8 mouse cellular contexts compared by ENCODE assay signal in the genomic region with DNA sequence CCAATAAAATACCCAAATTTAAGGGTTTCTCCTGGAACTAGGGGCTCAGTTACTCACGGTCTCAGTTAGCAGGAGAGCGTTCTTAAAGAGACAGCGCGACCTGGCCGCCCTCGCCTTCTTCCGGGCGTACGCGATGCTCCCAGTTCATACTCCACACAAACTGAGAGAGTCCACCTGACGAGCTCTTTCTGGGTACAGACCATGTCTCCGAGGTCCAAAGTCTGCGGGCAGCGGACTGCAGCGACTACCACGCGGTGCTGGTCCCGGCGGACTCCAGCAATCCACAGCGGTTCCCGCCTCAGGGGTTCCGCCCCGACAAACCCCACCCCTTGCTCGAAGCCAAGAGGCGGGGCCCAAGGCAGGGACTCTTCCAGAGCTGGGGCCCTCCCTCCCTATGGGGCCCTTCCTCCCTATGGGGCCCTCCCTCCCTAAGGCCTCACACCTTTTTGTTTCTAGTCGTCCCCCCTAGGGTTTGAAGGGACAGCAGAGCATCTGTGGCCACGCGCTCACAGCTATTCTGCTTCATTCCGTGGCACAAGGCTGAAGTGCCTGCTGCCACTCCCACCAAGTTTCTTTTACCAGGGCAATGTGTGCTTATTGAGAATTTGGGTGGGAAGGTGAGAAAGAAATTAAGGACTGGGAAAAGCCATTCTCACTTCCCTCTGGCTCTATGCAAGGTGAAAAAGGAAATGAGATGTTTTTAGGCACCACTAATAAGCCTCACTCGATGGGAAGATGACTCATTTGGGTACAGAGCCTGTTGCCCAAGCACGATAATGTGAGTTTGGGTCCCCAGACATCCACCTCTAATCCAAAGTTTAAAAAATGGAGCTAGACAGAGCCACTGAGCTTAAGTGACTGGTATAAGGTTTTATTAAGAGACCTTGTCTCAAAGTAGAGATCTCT. TPM values are rescaled to one million over a fixed set of nuclear protein-coding genes. Genes with fewer than 3 reads are reported as not detected.
DNase-seq lines count a peak whose midpoint lies in the region; ATAC-seq and TF ChIP-seq lines count a peak whose summit lies in the region.

Gene Itpripl1, minus strand, starts transcription at position 285 of the 906 bp plus-strand sequence.

- H3K27ac ChIP-seq in ES-E14 (ENCODE audit: insufficient read depth, low read depth, low read length, poor library complexity, severe bottlenecking), result 0 out of 2 replicates have a peak within 1 kb of the TSS, but pooled peaks have one; percentile 11
- no peak within 1 kb of the TSS for H3K27ac ChIP-seq in forebrain, embryonic 12.5 days
- no peak within 1 kb of the TSS for H3K27ac ChIP-seq in lung, postnatal 0 days (ENCODE audit: low read length)

- TF ChIP-seq EP300 in lung, postnatal 0 days (IDR thresholded peaks at IDR 0.05), result no peak

- peaks cover 0 to 9% of the 10 kb centered on the region in 2 experiments; a peak in 2 of 4 replicates for H3K4me1 ChIP-seq in ES-E14 (ENCODE audit: control insufficient read depth in 2 of 2, insufficient read depth in 2 of 2, low read length in 2 of 2, poor library complexity in 1 of 2)
- peaks cover 18% of the 10 kb centered on the region for H3K4me1 ChIP-seq in forebrain, embryonic 12.5 days
- H3K4me1 ChIP-seq in lung, postnatal 0 days (ENCODE audit: insufficient read depth, low read depth, low read length), result peaks cover 6% of the 10 kb centered on the region; the same call in 1 of the 2 replicates

- TF ChIP-seq POLR2A in brain, embryonic 14.5 days (IDR thresholded peaks at IDR 0.05; ENCODE audit: borderline replicate concordance, extremely low read depth, insufficient read depth, insufficient read length, poor library complexity, severe bottlenecking), result peak; percentile 33; the same call in 1 of the 2 replicates

- peak; percentile 44 for DNase-seq in ES-E14 (ENCODE audit: low read depth, low spot score)
- peak; percentile 73 for DNase-seq in brain, embryonic 14.5 days (ENCODE audit: low read depth)
- DNase-seq in heart, postnatal 14 days, result peak; percentile 87 to 88
- DNase-seq in kidney, postnatal 4 days, result peak; percentile 83 to 89
- DNase-seq in lung, postnatal 0 days (ENCODE audit: low spot score), result peak; percentile 78
- DNase-seq in ovary, adult 18-20 months (ENCODE audit: low spot score), result peak; percentile 61
- peak; percentile 76 to 82 for DNase-seq in thymus, postnatal 36 days

- peaks cover 12% of the 10 kb centered on the region for H3K36me3 ChIP-seq in ES-E14 (ENCODE audit: control insufficient read depth, insufficient read depth, low read length, poor library complexity, severe bottlenecking)
- H3K36me3 ChIP-seq in forebrain, embryonic 12.5 days (replicated peaks), result peaks cover 28% of the 10 kb centered on the region
- peaks cover 4% of the 10 kb centered on the region; the same call in 1 of the 2 replicates for H3K36me3 ChIP-seq in lung, postnatal 0 days (ENCODE audit: insufficient read depth, low read length)

- no peaks in the 10 kb centered on the region for H3K9me3 ChIP-seq in ES-E14 (ENCODE audit: control insufficient read depth, insufficient read depth, low read depth, low read length)
- no peaks in the 10 kb centered on the region for H3K9me3 ChIP-seq in forebrain, embryonic 12.5 days
- no peaks in the 10 kb centered on the region for H3K9me3 ChIP-seq in lung, postnatal 0 days (ENCODE audit: low read length)

- peak; percentile 93 for ATAC-seq in forebrain, embryonic 12.5 days (ENCODE audit: low FRiP score)
- ATAC-seq in lung, postnatal 0 days, result peak; percentile 95

- H3K4me2 ChIP-seq in forebrain, embryonic 12.5 days, result peak within 1 kb of the TSS; percentile 83
- H3K4me2 ChIP-seq in lung, postnatal 0 days (replicated peaks; ENCODE audit: low read depth, low read length), result peak within 1 kb of the TSS; percentile 82

- peak within 1 kb of the TSS; percentile 84 for H3K9ac ChIP-seq in ES-E14 (ENCODE audit: insufficient read depth, low read depth, low read length, poor library complexity, severe bottlenecking)
- H3K9ac ChIP-seq in forebrain, embryonic 12.5 days, result peak within 1 kb of the TSS; percentile 57
- H3K9ac ChIP-seq in lung, postnatal 0 days (replicated peaks; ENCODE audit: low read depth), result peak within 1 kb of the TSS; percentile 55

- no peak for TF ChIP-seq CTCF in brain, embryonic 14.5 days (IDR thresholded peaks at IDR 0.05; ENCODE audit: borderline replicate concordance, extremely low read depth, insufficient read depth, insufficient read length)
- no peak for TF ChIP-seq CTCF in lung, postnatal 0 days (IDR thresholded peaks at IDR 0.05)

- intact Hi-C loops in heart, postnatal 14 days (cut with DNase I), result loop anchor here (5.0 kb wide), 1 partner anchor 71 kb away; the partner anchor contains the start of gene Blvra

- 3% methylated on average over 31 of the region's 31 CpGs for WGBS in forebrain, embryonic 12.5 days
- WGBS in lung, postnatal 0 days, result 3% methylated on average over 31 of the region's 31 CpGs

- in situ Hi-C loops in ES-E14 (cut with MboI; ENCODE audit: low sequenced_read_pairs in 2 of 2, unreplicated experiment in 2 of 2), result no loop called here

- H3K27me3 ChIP-seq in forebrain, embryonic 12.5 days, result no peaks in the 10 kb centered on the region
- H3K27me3 ChIP-seq in lung, postnatal 0 days (replicated peaks; ENCODE audit: insufficient read depth, low read length), result no peaks in the 10 kb centered on the region

- peak within 1 kb of the TSS; percentile 79 to 89 for H3K4me3 ChIP-seq in ES-E14 (ENCODE audit: insufficient read depth in 1 of 2, low read depth in 1 of 2, low read length in 2 of 2, poor library complexity in 1 of 2, severe bottlenecking in 1 of 2)
- H3K4me3 ChIP-seq in forebrain, embryonic 12.5 days (replicated peaks), result peak within 1 kb of the TSS; percentile 53
- peak within 1 kb of the TSS; percentile 56 for H3K4me3 ChIP-seq in lung, postnatal 0 days (ENCODE audit: low read depth, low read length)

TF ChIP-seq in ES-E14, 5 proteins besides CTCF, POLR2A, EP300 and RAD21:
- TF ChIP-seq MAFK (IDR thresholded peaks at IDR 0.05; ENCODE audit: insufficient read depth, low read depth, low read length) (no peak), HCFC1 (IDR thresholded peaks at IDR 0.05; ENCODE audit: borderline replicate concordance, insufficient read depth, low read length) (no peak), ZNF384 (IDR thresholded peaks at IDR 0.05; ENCODE audit: low read depth, low read length) (no peak), CHD2 (IDR thresholded peaks at IDR 0.05; ENCODE audit: low read depth, low read length) (no peak), ZC3H11A (IDR thresholded peaks at IDR 0.05; ENCODE audit: borderline replicate concordance, low read depth, low read length) (no peak)

RNA-seq across cellular contexts. Expression of gene Itpripl1, which starts in this region (rescaled TPM):
- 14.1 and 20.0 TPM in 2 replicates for total RNA-seq in ES-E14 (2012; rRNA removed)
- 5.5 and 6.6 TPM in 2 replicates for polyA plus RNA-seq in brain, embryonic 14.5 days (2012; rRNA removed)
- 19.2 and 19.4 TPM in 2 replicates for polyA plus RNA-seq in forebrain, embryonic 12.5 days (2016; fragmentation: Nextera tagmentation; extraction: Ambion mirVana)
- total RNA-seq in heart, postnatal 14 days (2021), result 10 to 100 TPM; 16.4 to 21.3 TPM
- polyA plus RNA-seq in lung, postnatal 0 days (2015; fragmentation: Nextera tagmentation; extraction: Ambion mirVana), result 21.5 and 24.5 TPM in 2 replicates
